Mouse (Mus musculus) layer of hippocampus, postnatal 36 days (tissue): ENCODE measurements around the gene E2f7. TPM values are rescaled to one million over a fixed set of nuclear protein-coding genes. Genes with fewer than 3 reads are reported as not detected.
"Not testable (repeated sequence)": the region's sequence is repeated elsewhere in the genome, so short reads cannot be mapped to it uniquely, and the experiment has no call there.

Experiments
- DNase-seq, 2 experiments: peaks; one replicate each; pipeline ENCODE4 v3.0.0; 2022
- total RNA-seq, 2 experiments: library from RNA; stranded (reverse); gene quantifications; 2 replicates each; pipeline ENCODE4 v1.2.3; 2021

The E2f7 gene
- under 1 TPM; 0.38 to 0.90 TPM for total RNA-seq

DNA sequence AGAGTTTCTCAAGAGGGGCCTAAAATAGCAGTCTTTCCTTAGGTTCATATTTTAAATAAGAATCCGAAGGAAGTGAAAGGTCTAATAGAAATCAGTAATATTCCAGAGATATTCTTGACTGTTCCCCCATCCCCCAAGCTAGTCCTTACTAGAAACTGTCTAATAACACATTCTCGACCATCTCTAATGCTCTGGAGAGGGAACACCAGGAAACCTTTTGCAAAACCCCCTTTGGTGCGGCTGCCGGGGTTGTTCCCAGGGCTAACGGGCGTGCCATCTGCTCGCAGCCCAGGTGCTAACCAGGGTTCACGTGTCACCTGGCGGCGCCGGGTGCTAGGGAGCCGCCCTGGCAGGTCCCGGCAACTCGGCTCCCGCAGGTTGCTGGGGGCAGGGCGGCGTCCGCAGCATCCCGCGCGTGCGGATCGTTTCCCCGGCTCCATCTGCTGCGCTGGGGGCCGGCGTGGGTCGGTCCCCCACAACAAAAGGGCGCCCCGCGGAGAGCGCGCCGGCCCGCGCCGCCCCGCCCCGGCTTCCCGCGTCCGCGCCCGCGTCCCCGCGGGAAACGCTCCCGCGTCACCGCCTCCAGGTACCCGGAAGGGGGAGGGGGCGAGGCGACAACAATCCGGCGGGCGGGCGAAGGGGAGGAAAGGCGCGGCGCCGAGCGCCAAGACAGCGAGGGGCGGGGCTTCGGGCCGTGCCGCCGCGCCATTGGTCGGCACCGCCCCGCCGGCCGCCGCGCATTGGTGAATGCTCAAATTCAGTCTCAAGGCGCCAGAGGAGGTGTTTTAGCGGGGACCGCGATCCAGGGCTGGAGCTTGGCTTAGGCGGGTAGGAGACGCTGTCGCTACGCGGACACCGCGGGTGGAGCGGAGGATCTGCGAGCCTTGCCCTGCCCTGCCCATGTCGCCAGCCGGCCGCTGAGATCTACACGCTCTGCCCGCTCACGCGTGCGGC is at the start of gene E2f7:
TSS of gene E2f7 (plus strand) at position 754 of the 954 bp plus-strand sequence.
- DNase-seq, result peak; percentile 83 to 85

GRCm38 (mm10) chr10:110701276-110701675 is 44.0 kb upstream of the E2f7 start:
- DNase-seq, result no peak

GRCm38 (mm10) chr10:110705672-110706071 is 39.6 kb upstream of the E2f7 start:
- no peak for DNase-seq

DNA sequence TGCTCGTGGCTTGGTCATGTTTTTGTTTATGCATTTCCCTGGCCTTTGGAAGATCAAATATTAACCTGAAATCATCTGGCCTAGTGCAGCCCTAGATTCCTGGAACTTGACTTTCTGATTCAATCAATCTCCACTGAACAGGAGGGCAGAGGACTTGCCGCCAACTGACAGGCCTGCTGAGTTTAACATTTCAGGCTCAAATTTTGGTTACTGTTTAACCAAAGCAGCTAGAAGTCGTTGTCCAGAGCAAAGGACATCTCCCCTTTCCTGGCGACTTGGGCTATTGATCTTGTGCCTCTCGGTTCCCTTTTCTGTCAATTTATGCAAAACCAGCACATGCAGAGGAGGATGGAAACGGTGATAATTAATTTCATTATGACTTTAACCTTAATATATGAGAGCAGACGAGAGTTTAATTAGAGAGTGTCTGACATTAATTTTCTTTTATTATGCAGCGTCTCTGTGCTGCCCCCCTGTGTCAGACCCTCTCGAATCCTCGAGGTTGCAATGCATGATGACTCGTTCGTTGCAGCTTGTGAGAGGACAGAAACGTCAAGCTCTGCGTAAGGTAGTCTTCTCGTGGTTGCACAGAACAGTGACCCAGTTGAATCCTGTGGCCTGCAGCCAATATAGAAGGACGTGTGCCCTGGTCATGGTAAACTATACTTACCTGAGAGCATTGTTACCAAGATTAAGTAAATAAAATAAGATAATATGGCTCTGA is 37.7 kb upstream of the E2f7 start:
- peak; percentile 3 for DNase-seq

- DNase-seq, result no peak
Observed at GRCm38 (mm10) chr10:110716887-110717286, 28.4 kb upstream of the E2f7 start.

- DNase-seq, result no peak
Observed at GRCm38 (mm10) chr10:110726431-110726830, 18.8 kb upstream of the E2f7 start.

- DNase-seq, result no peak
Observed at GRCm38 (mm10) chr10:110727816-110728215, 17.4 kb upstream of the E2f7 start.

GRCm38 (mm10) chr10:110733343-110733742 is 11.9 kb upstream of the E2f7 start:
- DNase-seq, result peak; percentile 47 to 56

- no peak for DNase-seq
Observed at GRCm38 (mm10) chr10:110743701-110744100, 1.5 kb upstream of the E2f7 start.

DNA sequence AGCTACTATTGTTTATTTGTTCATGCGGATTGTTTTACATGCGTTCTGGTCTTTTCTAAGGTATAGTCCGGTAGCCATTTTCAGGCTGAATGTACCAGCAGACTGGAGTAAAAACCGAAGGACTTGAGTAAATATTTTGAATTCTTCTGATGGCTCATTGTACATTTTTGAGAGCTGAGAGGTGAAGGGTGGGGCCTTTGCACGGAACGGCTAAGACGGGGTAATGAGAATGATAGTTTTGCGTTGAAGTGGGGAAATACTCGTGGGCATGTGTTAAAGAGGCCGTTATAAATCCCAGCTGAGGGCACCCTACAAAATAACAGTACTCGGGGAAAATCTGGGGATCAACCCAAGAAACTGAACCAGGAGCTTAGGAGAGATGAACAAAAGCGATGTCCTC is 1.1 kb upstream of the E2f7 start:
- no peak for DNase-seq

DNA sequence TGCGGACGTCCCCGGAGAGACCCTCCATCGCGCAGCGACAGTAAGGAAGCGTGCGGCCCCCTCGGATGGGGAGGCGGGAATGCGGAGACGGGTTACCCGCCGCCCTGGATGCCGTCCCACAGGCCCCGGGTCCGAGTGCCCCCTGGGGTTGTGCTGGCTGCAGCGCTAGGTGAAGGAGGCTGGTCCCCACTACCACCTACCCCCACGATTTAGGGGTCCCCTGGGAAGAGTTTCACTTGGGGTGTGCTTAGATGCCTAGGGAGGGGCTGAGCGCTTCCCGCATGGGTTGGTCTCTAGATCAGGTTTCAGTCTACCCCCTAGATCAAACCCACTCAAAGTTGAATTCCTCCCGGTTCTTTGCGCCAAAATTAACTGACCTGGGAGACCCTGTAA is 397 bp downstream of the E2f7 start:
- DNase-seq, result no peak

DNA sequence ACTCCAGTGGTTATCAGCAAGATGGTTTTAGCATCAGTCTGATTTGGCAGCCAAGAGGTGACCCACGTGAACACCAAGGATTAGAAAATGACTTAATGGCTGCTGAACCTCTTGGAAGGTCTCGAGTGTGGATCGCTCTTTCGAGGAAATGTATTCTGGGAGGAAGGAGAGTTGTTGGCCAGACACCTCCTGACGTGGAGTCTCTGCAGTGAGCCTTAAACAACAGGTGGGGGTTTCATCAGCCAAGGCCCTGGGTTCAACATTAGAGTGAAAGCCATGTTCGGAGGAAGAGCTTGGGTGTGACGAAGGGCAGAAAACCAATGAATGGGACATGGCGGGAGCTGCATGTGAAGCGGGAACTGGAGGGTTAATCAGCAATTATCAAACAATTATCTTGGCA is 3.8 kb downstream of the E2f7 start:
- DNase-seq, result no peak

DNA sequence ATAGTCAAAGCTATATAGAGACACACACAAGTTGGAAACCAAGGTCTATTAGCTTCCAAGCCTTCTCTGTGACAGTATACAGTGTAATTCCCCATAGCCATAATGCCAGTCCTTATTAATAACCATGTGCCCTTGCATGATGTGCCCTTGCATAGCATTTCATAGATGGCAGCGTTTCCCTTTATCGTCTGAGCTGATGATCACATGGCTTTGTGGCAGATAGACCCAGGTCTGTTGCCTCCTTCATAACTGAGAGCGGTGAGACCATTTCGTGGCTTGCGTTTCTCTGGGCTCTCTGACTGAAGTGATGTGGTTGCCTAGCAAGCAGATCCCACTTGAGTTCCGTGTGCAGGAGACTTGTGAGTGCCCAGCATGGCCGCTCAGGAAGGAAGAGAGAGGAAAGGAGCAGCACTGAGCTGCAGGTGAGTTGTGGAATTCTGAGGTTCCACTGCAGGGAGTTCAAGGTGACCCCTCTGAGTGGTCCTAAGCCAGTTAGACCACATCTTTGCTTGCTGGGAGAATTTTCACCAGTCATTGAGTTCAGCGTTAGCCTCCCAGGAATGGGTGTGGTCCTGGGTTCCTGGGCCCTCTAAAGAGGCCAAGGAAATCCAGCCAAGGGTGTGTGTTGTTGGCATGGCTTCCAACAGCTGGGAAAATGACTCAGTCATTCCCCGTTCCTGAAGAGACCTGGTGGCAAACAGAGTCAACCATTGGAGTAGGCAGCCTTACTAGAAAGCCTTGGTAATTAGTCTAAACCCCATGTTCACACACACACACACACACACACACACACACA is 4.5 kb downstream of the E2f7 start:
- no peak for DNase-seq

DNA sequence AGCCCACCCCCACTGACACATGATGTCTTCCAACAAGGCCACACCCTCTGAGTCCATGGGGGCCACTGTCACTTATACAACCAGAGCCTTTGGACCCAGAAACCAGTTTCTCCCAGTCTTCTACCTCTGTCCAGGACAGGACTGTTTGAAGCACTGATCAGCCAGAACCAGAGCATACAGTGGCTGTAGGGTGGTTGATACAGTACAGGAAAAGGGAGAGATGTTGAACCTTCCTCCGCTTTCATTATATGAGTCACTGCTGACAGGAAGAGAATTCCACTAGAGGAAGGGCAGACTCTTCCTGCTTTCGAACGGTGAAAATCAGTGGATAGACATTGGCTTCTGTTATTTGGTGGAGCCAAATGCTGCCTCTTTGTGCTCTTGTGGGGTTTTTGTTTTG is 7.6 kb downstream of the E2f7 start:
- no peak for DNase-seq

GRCm38 (mm10) chr10:110755556-110755955 is 10.3 kb downstream of the E2f7 start:
- no peak for DNase-seq

- DNase-seq, result no peak
Observed at GRCm38 (mm10) chr10:110756271-110756793, 11.1 kb downstream of the E2f7 start.

DNA sequence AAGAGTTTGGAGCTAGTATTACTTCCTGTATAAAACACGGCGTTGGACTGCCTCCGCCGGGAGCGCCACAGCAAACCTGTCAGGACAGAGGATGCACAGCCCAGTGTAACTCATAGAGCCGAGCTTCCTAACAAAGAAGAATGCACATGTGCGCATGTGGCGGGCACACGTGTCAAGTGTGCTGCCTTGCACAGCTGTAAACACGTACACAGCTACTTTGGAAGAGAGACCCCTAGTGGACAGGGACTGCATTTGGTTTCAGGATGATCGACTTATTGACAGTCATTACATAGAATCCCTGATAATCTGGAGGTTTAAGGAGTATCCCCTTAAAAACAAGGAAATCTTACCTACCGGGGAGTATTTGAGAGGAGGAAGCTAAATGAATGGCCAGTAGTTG is 15.3 kb downstream of the E2f7 start:
- DNase-seq, result not testable (repeated sequence)

- no peak for DNase-seq
Observed at GRCm38 (mm10) chr10:110762134-110762884, 17.1 kb downstream of the E2f7 start.

- no peak for DNase-seq
Observed at GRCm38 (mm10) chr10:110763416-110763815, 18.2 kb downstream of the E2f7 start.

GRCm38 (mm10) chr10:110769538-110769937 is 24.3 kb downstream of the E2f7 start:
- DNase-seq, result peak in 1 of 2 experiments; percentile 19

GRCm38 (mm10) chr10:110773201-110773600 is 28.0 kb downstream of the E2f7 start:
- DNase-seq, result no peak

GRCm38 (mm10) chr10:110773878-110774277 is 28.6 kb downstream of the E2f7 start:
- no peak for DNase-seq
